Comparison of ENCODE assay signal across 33 mouse cellular contexts in genomic region chr17:26004711-26005110, GRCm38 (mm10). TPM values are rescaled to one million over a fixed set of nuclear protein-coding genes. Genes with fewer than 3 reads are reported as not detected.
DNase-seq lines count a peak whose midpoint lies in the region; ATAC-seq and TF ChIP-seq lines count a peak whose summit lies in the region.
"Had no signal": no experiment of that assay in that cellular context is flagged by ENCODE, and none has a peak within 500 bp of the region (broad histone marks: within the 10 kb centered on the region; RNA-seq: fewer than 3 reads in every experiment).

No protein-coding gene starts in this region.

- H3K4me2 ChIP-seq in kidney, embryonic 16.5 days (replicated peaks; ENCODE audit: low read depth, low read length) = no peak overlapping the region
- H3K4me2 ChIP-seq in stomach, embryonic 16.5 days (ENCODE audit: low read depth, low read length) = no peak overlapping the region
- no peak overlapping the region for H3K4me2 ChIP-seq in stomach, postnatal 0 days (replicated peaks; ENCODE audit: low read depth)
- H3K4me2 ChIP-seq: embryonic facial prominence, embryonic 12.5 days; heart, embryonic 15.5 days; hindbrain, embryonic 12.5 days; liver, embryonic 13.5 days; neural tube, embryonic 12.5 days had no signal

- no peaks in the 10 kb centered on the region for H3K9me3 ChIP-seq in kidney, embryonic 16.5 days (ENCODE audit: low read length)
- no peaks in the 10 kb centered on the region for H3K9me3 ChIP-seq in stomach, embryonic 16.5 days (replicated peaks; ENCODE audit: control insufficient read depth, low read length)
- H3K9me3 ChIP-seq in stomach, postnatal 0 days (ENCODE audit: control insufficient read depth, low read length) = no peaks in the 10 kb centered on the region
- H3K9me3 ChIP-seq: embryonic facial prominence, embryonic 12.5 days; G1E; heart, embryonic 10.5 days; heart, embryonic 15.5 days; hindbrain, embryonic 12.5 days; liver, embryonic 13.5 days; midbrain, embryonic 10.5 days; neural tube, embryonic 12.5 days had no signal

- H3K9ac ChIP-seq in kidney, embryonic 16.5 days (replicated peaks; ENCODE audit: low read length) = no peak overlapping the region
- no peak overlapping the region for H3K9ac ChIP-seq in stomach, embryonic 16.5 days (ENCODE audit: low read length)
- H3K9ac ChIP-seq in stomach, postnatal 0 days (ENCODE audit: low read length) = no peak overlapping the region
- H3K9ac ChIP-seq: embryonic facial prominence, embryonic 12.5 days; heart, embryonic 15.5 days; hindbrain, embryonic 12.5 days; liver, embryonic 13.5 days; neural tube, embryonic 12.5 days had no signal

- peak; percentile 68 for DNase-seq in kidney, adult 11 months
- no peak for DNase-seq in stomach, postnatal 0 days (ENCODE audit: low spot score)
- peak; percentile 39 to 84 for DNase-seq in kidney, postnatal 25 days
- DNase-seq in adrenal gland, postnatal 10 days = no peak
- no peak for DNase-seq in ovary, adult 18-20 months (ENCODE audit: low spot score)
- DNase-seq: adrenal gland, postnatal 14 days; cerebellum, adult 11 months; cerebellum, adult 9-10 months; embryo, embryonic 11 days; gastrocnemius, postnatal 14 days; heart, postnatal 36 days; layer of hippocampus, postnatal 36 days; left cerebral cortex, postnatal 4 days; liver, embryonic 13.5 days; lung, adult 18-20 months; right cerebral cortex, postnatal 4 days; thymus, postnatal 14 days had no signal

- no peak for ATAC-seq in kidney, embryonic 16.5 days (ENCODE audit: low FRiP score, low TSS enrichment)
- ATAC-seq in stomach, embryonic 16.5 days (ENCODE audit: insufficient read depth, low FRiP score) = peak; percentile 27; the same call in 1 of the 2 replicates
- no peak for ATAC-seq in stomach, postnatal 0 days (ENCODE audit: low FRiP score, low TSS enrichment)
- ATAC-seq: forebrain, embryonic 14.5 days; hindbrain, postnatal 0 days; lung, postnatal 0 days; Patski had no signal

- no peak overlapping the region for H3K27ac ChIP-seq in kidney, embryonic 16.5 days (ENCODE audit: low read length)
- H3K27ac ChIP-seq in stomach, embryonic 16.5 days (ENCODE audit: low read length) = no peak overlapping the region
- no peak overlapping the region for H3K27ac ChIP-seq in stomach, postnatal 0 days (replicated peaks)
- H3K27ac ChIP-seq: embryonic facial prominence, embryonic 12.5 days; heart, embryonic 10.5 days; heart, embryonic 15.5 days; hindbrain, embryonic 12.5 days; hindbrain, postnatal 0 days; liver, embryonic 13.5 days; macrophage; midbrain, embryonic 10.5 days; neural tube, embryonic 12.5 days had no signal

- TF ChIP-seq EP300 in stomach, postnatal 0 days (optimal IDR thresholded peaks at IDR 0.05) = no peak

- no peaks in the 10 kb centered on the region for H3K27me3 ChIP-seq in kidney, embryonic 16.5 days (ENCODE audit: insufficient read depth, low read length)
- H3K27me3 ChIP-seq in stomach, embryonic 16.5 days (ENCODE audit: control insufficient read depth, insufficient read depth, low read length) = no peaks in the 10 kb centered on the region
- no peaks in the 10 kb centered on the region for H3K27me3 ChIP-seq in stomach, postnatal 0 days (ENCODE audit: control insufficient read depth, insufficient read depth, low read length)
- H3K27me3 ChIP-seq: embryonic facial prominence, embryonic 12.5 days; heart, embryonic 15.5 days; hindbrain, embryonic 12.5 days; neural tube, embryonic 12.5 days; Patski had no signal

- H3K4me1 ChIP-seq in kidney, embryonic 16.5 days (ENCODE audit: insufficient read depth, low read length) = peaks cover 4% of the 10 kb centered on the region
- H3K4me1 ChIP-seq in stomach, embryonic 16.5 days (ENCODE audit: control insufficient read depth, insufficient read depth, low read length) = no peaks in the 10 kb centered on the region
- no peaks in the 10 kb centered on the region for H3K4me1 ChIP-seq in stomach, postnatal 0 days (replicated peaks; ENCODE audit: control insufficient read depth, insufficient read depth)
- H3K4me1 ChIP-seq: embryonic facial prominence, embryonic 12.5 days; hindbrain, embryonic 12.5 days; midbrain, embryonic 10.5 days; neural tube, embryonic 12.5 days had no signal

- WGBS in kidney, embryonic 16.5 days = 85% methylated on average over 15 of the region's 15 CpGs
- 89% methylated on average over 15 of the region's 15 CpGs for WGBS in stomach, embryonic 16.5 days
- WGBS in stomach, postnatal 0 days = 94% methylated on average over 15 of the region's 15 CpGs

- H3K4me3 ChIP-seq in kidney, embryonic 16.5 days (ENCODE audit: low read length) = no peak overlapping the region
- H3K4me3 ChIP-seq in stomach, embryonic 16.5 days (replicated peaks; ENCODE audit: low read length) = no peak overlapping the region
- H3K4me3 ChIP-seq in stomach, postnatal 0 days (ENCODE audit: low read depth, low read length) = no peak overlapping the region
- H3K4me3 ChIP-seq: embryonic facial prominence, embryonic 12.5 days; heart, embryonic 10.5 days; heart, embryonic 15.5 days; hindbrain, embryonic 12.5 days; liver, embryonic 13.5 days; midbrain, embryonic 10.5 days; myocyte; neural tube, embryonic 12.5 days had no signal

- TF ChIP-seq CTCF in stomach, postnatal 0 days (IDR thresholded peaks at IDR 0.05; ENCODE audit: low read depth) = no peak

- peaks cover 23% of the 10 kb centered on the region; the same call in 1 of the 2 replicates for H3K36me3 ChIP-seq in kidney, embryonic 16.5 days (ENCODE audit: insufficient read depth, low read length)
- no peaks in the 10 kb centered on the region for H3K36me3 ChIP-seq in stomach, embryonic 16.5 days (ENCODE audit: control insufficient read depth, insufficient read depth, low read length)
- peaks cover 3% of the 10 kb centered on the region; the same call in 1 of the 2 replicates for H3K36me3 ChIP-seq in stomach, postnatal 0 days (ENCODE audit: control insufficient read depth, insufficient read depth, low read length)
- H3K36me3 ChIP-seq: liver, embryonic 13.5 days had no signal

RNA-seq across cellular contexts. Expression of gene Capn15, which starts 19.1 kb away (rescaled TPM):
- 26.0 and 30.7 TPM in 2 replicates for polyA plus RNA-seq in kidney, embryonic 16.5 days (2015; fragmentation: Nextera tagmentation; extraction: Ambion mirVana)
- polyA plus RNA-seq in stomach, embryonic 16.5 days (2015; fragmentation: Nextera tagmentation; extraction: Ambion mirVana) = 21.6 and 23.3 TPM in 2 replicates
- polyA plus RNA-seq in stomach, postnatal 0 days (2015; fragmentation: Nextera tagmentation; extraction: Ambion mirVana) = 12.5 and 13.7 TPM in 2 replicates
- 10 to 100 TPM; 15.8 to 16.2 TPM for total RNA-seq in adrenal gland, postnatal 10 days (2021)

RNA-seq across cellular contexts. Expression of gene A930017K11Rik, which starts 52.3 kb away (rescaled TPM):
- 8.1 and 9.5 TPM in 2 replicates for polyA plus RNA-seq in kidney, embryonic 16.5 days (2015; fragmentation: Nextera tagmentation; extraction: Ambion mirVana)
- polyA plus RNA-seq in stomach, embryonic 16.5 days (2015; fragmentation: Nextera tagmentation; extraction: Ambion mirVana) = 0.11 and 0.31 TPM in 2 replicates
- 0.06 TPM in 1 of 2 replicates, not detected in the other for polyA plus RNA-seq in stomach, postnatal 0 days (2015; fragmentation: Nextera tagmentation; extraction: Ambion mirVana)
- total RNA-seq in adrenal gland, postnatal 10 days (2021) = not detected
- total RNA-seq: adrenal gland, postnatal 14 days; G1E; gastrocnemius, postnatal 14 days; granulocyte monocyte progenitor cell, adult 5-6 weeks; left cerebral cortex, postnatal 4 days had no signal
- polyA plus RNA-seq: lung, postnatal 0 days; macrophage had no signal

RNA-seq across cellular contexts. Expression of gene Nhlrc4, which starts 60.0 kb away (rescaled TPM):
- polyA plus RNA-seq in kidney, embryonic 16.5 days (2015; fragmentation: Nextera tagmentation; extraction: Ambion mirVana) = 1.8 and 3.7 TPM in 2 replicates
- 0.12 and 0.66 TPM in 2 replicates for polyA plus RNA-seq in stomach, embryonic 16.5 days (2015; fragmentation: Nextera tagmentation; extraction: Ambion mirVana)
- polyA plus RNA-seq in stomach, postnatal 0 days (2015; fragmentation: Nextera tagmentation; extraction: Ambion mirVana) = not detected in 2 replicates
- total RNA-seq in adrenal gland, postnatal 10 days (2021) = 1 to 10 TPM in 1 of 2 experiments, under 1 TPM in 1; 0.30 to 1.4 TPM
- total RNA-seq: gastrocnemius, postnatal 14 days; granulocyte monocyte progenitor cell, adult 5-6 weeks; left cerebral cortex, postnatal 4 days had no signal
- polyA plus RNA-seq: forebrain, embryonic 14.5 days; hindbrain, embryonic 12.5 days; macrophage; midbrain, embryonic 10.5 days had no signal

RNA-seq across cellular contexts. Expression of gene Pigq, which starts 60.0 kb away (rescaled TPM):
- polyA plus RNA-seq in kidney, embryonic 16.5 days (2015; fragmentation: Nextera tagmentation; extraction: Ambion mirVana) = 85.8 and 95.9 TPM in 2 replicates
- 57.2 and 62.0 TPM in 2 replicates for polyA plus RNA-seq in stomach, embryonic 16.5 days (2015; fragmentation: Nextera tagmentation; extraction: Ambion mirVana)
- polyA plus RNA-seq in stomach, postnatal 0 days (2015; fragmentation: Nextera tagmentation; extraction: Ambion mirVana) = 25.4 and 29.9 TPM in 2 replicates
- total RNA-seq in adrenal gland, postnatal 10 days (2021) = 100 to 1,000 TPM; 101 to 118 TPM

Comparison
In these comparisons a context has a peak if more than half of its experiments do, and no peak if none do; other contexts are left out.
1. DNase-seq: peak in kidney, adult 11 months (single experiment) and kidney, postnatal 25 days (2 of 2); none in stomach, postnatal 0 days (single experiment), adrenal gland, postnatal 10 days (single experiment) and ovary, adult 18-20 months (single experiment).